Mouse (Mus musculus) ovary, adult 18-20 months (tissue): ENCODE measurements around the gene Dync1li2.

Experiments
- DNase-seq: peaks from one replicate; pipeline ENCODE4 v3.0.0; 2022; ENCODE audit warnings: low spot score, mixed read lengths

Dync1li2 gene

DNA sequence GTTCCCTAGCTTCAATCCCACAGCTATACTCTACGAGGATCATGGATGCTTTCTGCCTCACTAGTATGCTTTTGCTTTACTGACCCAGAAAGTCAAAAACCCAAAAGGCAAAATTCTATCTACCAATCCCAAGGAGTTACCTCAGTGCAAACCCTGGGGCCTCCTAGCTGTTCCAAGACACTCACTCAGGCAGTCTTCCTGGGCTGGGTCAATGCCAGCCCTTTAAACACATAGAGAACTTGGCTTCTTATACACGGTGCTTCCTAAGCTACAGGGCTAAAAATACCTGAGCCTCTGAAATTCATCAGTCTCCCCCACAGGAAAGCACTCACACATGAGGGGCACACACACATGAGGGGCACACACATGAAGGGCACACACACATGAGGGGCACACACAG is 59.6 kb downstream of the Dync1li2 start:
- no peak for DNase-seq

DNA sequence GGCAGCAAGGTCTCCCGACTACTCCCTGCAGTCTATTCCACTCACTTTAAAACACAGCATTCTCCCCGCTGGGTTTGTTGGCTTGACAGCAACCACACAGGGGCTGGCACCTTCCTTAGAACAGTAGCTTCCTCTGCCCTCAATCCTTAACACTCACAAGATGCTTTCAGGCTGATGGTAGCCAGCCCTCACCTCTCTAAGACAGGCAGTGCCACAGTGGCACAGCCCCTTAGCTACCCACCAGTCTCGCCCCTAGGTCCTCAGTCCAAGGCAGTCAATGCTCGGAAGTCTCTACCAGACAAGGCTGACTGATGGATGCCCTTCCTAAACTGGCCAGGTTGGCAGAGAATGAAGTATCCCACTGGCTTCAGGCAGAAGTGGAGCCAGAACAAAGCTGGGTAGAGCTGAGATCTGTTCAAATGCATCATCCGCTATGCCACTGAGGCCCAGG is 61.9 kb downstream of the Dync1li2 start:
- DNase-seq = no peak

DNA sequence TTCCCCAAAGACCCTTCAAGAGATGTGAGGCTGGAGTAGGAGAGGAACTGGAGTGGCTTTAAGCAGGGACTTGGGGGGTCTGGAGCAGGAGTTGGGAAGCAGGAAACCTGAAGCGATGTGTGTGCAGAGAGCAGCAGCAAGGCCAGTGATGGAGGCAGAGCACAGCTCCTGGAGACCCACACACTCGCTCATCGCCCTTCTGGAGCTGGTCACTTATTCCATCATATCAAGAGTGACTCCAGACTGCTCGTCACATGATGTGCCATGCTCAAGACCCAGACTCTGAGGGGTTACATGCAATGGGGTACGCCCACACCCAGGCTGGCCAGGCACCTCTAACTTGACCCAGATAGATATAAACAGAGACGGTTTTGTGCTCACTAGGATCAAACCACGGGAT is 62.6 kb downstream of the Dync1li2 start:
- DNase-seq = no peak

DNA sequence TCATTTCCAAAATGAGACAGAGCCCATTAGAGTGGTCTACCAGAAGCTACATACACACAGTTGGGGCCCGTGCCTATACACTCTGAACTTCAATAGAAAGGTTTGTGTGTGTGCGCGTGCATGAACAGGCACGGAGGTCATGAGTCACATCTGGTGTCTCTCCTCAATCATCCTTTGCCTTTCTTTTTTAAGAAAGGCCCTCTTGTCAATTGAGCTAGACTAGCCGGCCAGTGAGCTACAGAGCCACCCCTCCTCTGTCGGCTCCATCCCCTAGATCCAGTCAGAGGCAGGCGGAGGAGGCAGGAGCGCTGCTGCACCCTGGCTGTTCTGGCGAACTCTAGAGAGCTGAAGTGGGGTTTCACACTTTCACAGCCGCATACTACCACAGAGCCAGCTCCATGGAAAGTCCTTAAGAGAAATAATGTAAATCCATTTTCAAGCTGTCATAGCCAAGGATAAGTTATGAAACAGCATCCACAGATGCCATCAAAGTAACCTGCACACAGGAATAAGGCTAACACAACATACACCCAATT is 63.5 kb downstream of the Dync1li2 start:
- no peak for DNase-seq

DNA sequence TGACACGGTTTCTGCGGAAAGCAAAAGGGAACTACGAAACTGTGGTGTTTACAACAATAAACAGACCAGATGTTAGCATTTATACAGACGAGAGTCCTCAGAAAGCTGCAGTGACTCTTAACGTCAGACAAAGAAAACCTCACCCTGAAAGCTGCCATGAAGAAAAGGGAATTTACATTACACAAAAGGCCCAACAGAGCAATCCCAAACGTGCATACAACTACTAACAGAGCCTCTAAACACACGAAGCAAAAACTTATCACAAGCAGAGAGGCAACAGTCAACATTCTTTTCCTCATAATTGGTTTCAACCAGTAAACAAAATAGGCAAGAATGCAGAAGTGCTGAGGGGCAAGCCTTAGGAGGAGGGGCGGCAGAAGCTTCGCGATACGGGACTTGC is 66.2 kb downstream of the Dync1li2 start:
- no peak for DNase-seq

DNA sequence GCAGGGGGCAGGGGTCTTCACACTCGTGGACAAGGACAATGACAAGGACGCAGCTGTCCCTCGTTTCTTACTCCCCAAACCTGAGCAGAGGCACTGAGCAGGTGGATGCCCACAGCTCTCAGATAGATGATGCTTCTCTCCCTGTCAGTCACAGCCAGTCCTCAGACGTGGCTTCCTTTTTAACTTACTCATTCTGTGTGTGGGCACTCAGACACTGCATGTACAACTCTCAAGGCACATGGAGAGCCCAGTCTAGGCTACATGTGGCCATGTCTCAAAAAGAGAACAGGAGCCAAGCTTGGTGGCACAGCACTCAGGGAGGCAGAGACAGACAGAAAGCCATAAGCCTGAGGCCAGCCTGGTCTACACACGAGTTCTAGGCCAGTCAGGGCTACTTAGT is 66.9 kb downstream of the Dync1li2 start:
- DNase-seq = no peak

DNA sequence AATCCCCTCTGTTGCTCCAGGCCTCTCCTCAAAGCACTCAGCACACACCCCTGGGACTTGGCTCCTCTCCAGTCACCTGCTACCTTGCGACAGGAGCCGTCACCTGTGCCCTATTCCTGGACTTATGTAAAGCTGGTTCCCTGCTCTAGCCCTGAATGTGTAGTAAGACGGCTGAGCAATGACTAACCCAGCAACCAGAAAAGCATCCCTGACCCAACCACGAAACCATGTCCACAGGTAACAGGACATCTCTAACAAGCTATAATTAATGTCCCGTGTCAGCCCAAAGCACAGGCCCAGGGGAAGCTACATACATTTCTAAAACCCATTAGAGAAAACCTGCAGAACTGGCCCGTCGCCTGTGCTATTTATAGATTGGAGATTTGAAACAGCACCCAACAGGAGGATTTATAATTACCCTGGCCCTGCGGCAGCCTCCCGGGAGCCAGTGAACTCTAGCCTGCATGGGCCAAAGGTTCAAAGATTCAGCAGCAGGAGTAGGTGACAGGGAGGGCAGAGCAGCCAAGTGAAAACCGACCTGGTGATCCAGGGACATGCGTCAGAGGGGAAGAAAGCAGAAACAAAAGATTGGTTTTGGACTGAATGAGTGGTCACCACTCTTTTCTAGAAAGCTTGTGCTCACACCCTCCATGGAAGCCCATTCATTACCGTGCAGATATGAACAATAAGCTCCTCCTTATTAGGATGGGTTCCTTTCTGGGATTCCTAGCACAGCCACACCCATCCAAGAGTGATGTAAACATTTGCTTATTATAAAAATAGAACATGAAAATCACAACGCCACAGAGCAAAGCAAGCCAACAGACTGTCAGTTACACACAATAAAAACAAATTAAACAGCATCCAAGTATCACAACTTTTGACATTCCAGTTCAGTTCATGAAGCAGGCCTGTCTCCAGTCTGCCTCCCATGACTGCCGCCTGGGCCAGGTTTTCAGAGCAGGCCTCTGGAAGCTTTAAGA is 67.7 kb downstream of the Dync1li2 start:
- DNase-seq = no peak

DNA sequence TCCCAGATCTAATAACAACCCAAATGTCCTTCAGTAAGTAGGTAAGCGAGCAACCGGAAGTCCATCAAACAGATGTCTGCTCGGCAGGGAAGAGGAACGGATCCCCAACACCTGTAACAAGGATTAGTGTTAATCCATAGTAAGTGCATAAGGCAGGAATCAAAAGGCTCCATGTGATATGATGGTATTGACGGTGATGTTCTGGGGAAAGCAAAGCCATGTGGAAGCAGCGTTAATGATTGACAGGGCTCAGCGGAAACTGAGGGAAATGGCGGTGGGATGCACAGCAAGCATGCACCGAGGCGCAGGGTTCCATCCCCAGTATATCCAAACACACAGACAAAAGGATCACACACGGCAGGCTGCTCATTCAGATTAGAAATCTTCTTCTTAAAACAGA is 68.6 kb downstream of the Dync1li2 start:
- no peak for DNase-seq

DNA sequence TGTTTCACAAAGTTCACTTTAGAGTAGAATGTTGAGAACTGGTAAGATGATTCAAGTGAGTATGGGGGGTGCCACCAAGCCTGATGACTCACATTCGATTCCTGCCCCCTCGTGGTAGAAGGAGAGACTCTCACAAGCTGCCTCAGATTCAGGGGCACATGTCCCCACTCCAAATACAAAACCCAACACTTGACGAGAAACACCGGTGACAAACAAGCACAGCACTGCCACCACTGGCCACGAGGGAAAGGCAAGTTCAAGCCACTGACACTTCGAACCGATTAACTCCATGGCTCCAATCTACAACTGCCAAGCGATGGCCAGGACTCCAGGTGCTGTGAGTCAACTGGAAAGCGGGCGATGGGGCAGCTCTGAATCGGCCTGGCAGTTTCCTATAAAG is 69.1 kb downstream of the Dync1li2 start:
- no peak for DNase-seq

DNA sequence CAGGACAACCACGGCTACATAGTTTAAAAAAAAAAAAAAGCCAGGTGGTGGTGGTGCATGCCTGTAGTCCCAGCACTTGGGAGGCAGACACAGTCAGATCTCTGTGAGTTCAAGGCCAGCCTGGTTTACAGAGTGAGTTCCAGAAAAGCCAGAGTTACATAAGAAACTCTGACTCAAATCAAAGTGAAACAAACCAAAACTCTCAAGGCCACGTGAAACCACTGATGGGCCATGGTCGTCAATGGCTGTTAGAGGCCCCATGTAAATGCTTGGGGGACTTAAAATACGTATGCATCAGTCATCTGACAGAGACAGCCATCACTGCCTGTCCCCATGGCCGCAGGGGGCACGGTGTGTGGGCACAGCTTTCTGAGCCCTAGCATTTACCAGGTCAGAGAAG is 71.7 kb downstream of the Dync1li2 start:
- DNase-seq = no peak

DNA sequence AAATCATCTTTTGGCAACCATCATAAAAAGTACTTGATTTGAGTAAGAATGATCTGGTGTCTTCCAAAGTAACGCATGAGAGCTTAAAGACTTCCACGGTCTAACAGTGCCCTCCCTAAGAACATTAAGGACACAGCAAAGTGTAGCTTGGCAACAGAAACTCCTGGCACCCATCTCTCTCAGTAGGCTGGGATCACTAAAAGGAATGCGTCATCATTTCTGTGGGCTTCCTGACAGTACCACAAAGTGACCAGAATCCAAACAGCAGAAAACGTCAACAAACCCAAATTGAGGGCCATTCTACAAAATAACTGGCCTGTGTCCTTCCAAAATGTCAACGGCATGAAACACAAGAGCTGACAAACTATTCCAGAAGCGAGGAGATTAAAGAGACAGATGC is 72.8 kb downstream of the Dync1li2 start:
- DNase-seq = no peak

DNA sequence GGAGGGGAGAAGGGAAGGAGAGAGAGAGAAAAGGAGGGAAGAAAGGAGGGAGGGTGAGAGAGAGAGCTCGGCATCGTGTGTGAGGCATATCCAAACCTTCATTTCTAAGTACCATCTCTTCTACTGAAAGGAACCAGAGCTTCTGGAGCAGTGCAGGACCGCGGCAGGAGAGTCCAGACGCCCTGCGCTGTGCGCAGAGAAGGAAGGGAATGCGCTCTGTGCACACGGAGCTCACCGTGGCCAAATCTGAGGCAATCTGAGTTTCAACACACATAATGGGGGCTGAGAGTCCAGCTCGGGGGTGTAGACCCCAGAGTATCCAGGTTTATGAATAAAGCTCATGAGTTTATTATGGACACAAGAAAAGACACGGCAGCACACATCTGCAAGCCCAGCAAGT is 73.3 kb downstream of the Dync1li2 start:
- DNase-seq = no peak
